Mouse (Mus musculus) embryonic fibroblast, embryonic 13.5 days (primary cell): Measurements from ENCODE around the gene Gbx1.

Experiments
- CTCF ChIP-seq: IDR thresholded peaks from 2 replicates; pipeline ENCODE4 v1.5.1; 2011; ENCODE audit warnings: mild to moderate bottlenecking, control low read depth, low read length, moderate library complexity, borderline replicate concordance; ENCODE audit not compliant: insufficient read depth
- POLR2A ChIP-seq: IDR thresholded peaks from 2 replicates; pipeline ENCODE4 v1.6.1; 2011; ENCODE audit warnings: low read depth, mild to moderate bottlenecking, control low read depth, low read length, moderate library complexity

DNA sequence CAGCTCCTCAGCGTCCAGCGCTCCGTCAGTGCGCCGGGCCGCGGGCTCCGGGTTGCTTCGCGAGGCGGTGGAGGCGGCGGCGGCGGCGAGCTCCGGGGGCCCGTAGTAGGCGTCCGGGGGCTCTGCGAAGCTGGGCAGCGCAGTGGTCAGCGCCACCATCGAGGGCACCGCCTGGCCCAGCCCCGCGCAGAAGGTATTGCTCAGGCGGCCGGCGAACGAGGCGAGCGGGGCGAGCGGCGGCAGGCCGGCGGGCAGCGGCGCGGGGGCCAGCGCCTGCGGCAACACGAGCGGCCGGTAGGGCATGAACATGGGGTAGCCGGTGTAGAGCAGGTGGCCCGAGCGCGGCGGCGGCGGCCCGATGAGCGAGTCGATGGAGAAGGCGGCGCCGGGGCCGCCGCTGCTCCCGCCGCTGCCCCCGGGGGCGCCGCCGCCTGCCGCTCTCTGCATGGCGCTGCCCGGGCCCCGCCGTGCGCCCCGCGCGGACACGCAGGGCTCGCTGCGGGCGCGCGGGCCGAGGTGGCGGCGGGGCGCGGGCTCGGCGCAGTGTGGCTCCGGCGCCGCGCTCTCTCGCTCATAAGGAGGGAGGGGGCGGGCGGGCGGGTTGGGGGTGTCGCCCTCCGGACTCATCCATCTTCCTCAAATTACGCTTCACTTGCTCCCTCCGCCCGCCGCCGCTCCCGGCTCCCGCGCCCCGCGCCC is 663 bp downstream of the Gbx1 start:
- no peak for TF ChIP-seq POLR2A
- no peak for TF ChIP-seq CTCF
